Mouse (Mus musculus): ENCODE data around the gene Pik3cd. TPM values are rescaled to one million over a fixed set of nuclear protein-coding genes. Genes with fewer than 3 reads are reported as not detected.

Pik3cd gene
- polyA plus RNA-seq, 1 experiment from 2014 or later = 3.8 TPM

DNA sequence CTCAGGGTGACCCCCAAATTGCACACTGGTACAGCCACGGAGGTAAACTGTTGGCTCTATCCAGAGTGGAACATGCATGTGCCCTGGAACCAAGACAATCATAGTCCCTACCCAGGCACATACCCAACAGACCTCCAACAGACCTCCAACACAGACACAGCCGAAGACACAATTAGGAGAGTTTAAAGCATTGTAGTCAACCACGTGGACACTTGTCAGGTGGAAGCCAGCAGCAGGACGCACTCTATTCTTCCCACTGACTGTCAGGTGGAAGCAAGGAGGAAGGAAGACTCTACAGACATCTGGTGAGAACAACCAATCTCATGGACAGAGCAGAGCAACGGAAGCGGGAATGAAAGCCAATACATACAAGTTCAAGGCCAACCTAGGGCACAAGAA, 36.7 kb downstream of the Pik3cd start:
- no peak for TF ChIP-seq CTCF (IDR thresholded peaks at IDR 0.05; ENCODE audit: low read depth)
- Histone ChIP-seq H3K9me3 (replicated peaks; ENCODE audit: low read length) (no peaks in the 10 kb centered on the region), H3K4me1 (replicated peaks; ENCODE audit: insufficient read depth, low read length) (no peaks in the 10 kb centered on the region), H3K9ac (ENCODE audit: low read depth, low read length) (no peak overlapping the region), H3K27me3 (ENCODE audit: insufficient read depth, low read length) (no peaks in the 10 kb centered on the region), H3K4me3 (replicated peaks; ENCODE audit: low read depth, low read length) (no peak overlapping the region), H3K27ac (no peak overlapping the region), H3K36me3 (ENCODE audit: insufficient read depth, low read length) (no peaks in the 10 kb centered on the region), H3K4me2 (ENCODE audit: low read length) (no peak overlapping the region)
- DNase-seq (ENCODE audit: low spot score) (no peak), ATAC-seq (replicated peaks; ENCODE audit: low FRiP score, low read depth) (no peak)
- 87% methylated on average over 6 of the region's 6 CpGs for WGBS

- ATAC-seq (replicated peaks; ENCODE audit: low FRiP score, low read depth) (no peak), DNase-seq (ENCODE audit: low spot score) (no peak)
- no peaks in the 10 kb centered on the region for H3K4me1 ChIP-seq (replicated peaks; ENCODE audit: insufficient read depth, low read length)
- H3K4me3 ChIP-seq (replicated peaks; ENCODE audit: low read depth, low read length) = no peak overlapping the region
- no peak for TF ChIP-seq CTCF (IDR thresholded peaks at IDR 0.05; ENCODE audit: low read depth)
- H3K36me3 ChIP-seq (ENCODE audit: insufficient read depth, low read length) = no peaks in the 10 kb centered on the region
- no peaks in the 10 kb centered on the region for H3K27me3 ChIP-seq (ENCODE audit: insufficient read depth, low read length)
- no peak overlapping the region for H3K4me2 ChIP-seq (ENCODE audit: low read length)
- H3K9me3 ChIP-seq (replicated peaks; ENCODE audit: low read length) = no peaks in the 10 kb centered on the region
- H3K9ac ChIP-seq (ENCODE audit: low read depth, low read length) = no peak overlapping the region
- 73% methylated on average over 6 of the region's 6 CpGs for WGBS
- no peak overlapping the region for H3K27ac ChIP-seq
Measured at GRCm38 (mm10) chr4:149665016-149665691, 37.2 kb downstream of the Pik3cd start.

- DNase-seq (ENCODE audit: low spot score) (no peak), ATAC-seq (replicated peaks; ENCODE audit: low FRiP score, low read depth) (no peak)
- no peak overlapping the region for H3K9ac ChIP-seq (ENCODE audit: low read depth, low read length)
- no peak overlapping the region for H3K4me2 ChIP-seq (ENCODE audit: low read length)
- H3K27ac ChIP-seq = no peak overlapping the region
- no peaks in the 10 kb centered on the region for H3K4me1 ChIP-seq (replicated peaks; ENCODE audit: insufficient read depth, low read length)
- H3K9me3 ChIP-seq (replicated peaks; ENCODE audit: low read length) = no peaks in the 10 kb centered on the region
- no peak for TF ChIP-seq CTCF (IDR thresholded peaks at IDR 0.05; ENCODE audit: low read depth)
- WGBS = 56% methylated on average over 7 of the region's 7 CpGs
- H3K4me3 ChIP-seq (replicated peaks; ENCODE audit: low read depth, low read length) = no peak overlapping the region
- H3K36me3 ChIP-seq (ENCODE audit: insufficient read depth, low read length) = no peaks in the 10 kb centered on the region
- no peaks in the 10 kb centered on the region for H3K27me3 ChIP-seq (ENCODE audit: insufficient read depth, low read length)
Measured at GRCm38 (mm10) chr4:149663849-149664503, 38.4 kb downstream of the Pik3cd start.

- Histone ChIP-seq H3K36me3 (ENCODE audit: insufficient read depth, low read length) (no peaks in the 10 kb centered on the region), H3K4me3 (replicated peaks; ENCODE audit: low read depth, low read length) (no peak overlapping the region), H3K27ac (no peak overlapping the region), H3K4me2 (ENCODE audit: low read length) (no peak overlapping the region), H3K9me3 (replicated peaks; ENCODE audit: low read length) (no peaks in the 10 kb centered on the region), H3K4me1 (replicated peaks; ENCODE audit: insufficient read depth, low read length) (no peaks in the 10 kb centered on the region), H3K27me3 (ENCODE audit: insufficient read depth, low read length) (no peaks in the 10 kb centered on the region), H3K9ac (ENCODE audit: low read depth, low read length) (no peak overlapping the region)
- no peak for ATAC-seq (replicated peaks; ENCODE audit: low FRiP score, low read depth)
- DNase-seq (ENCODE audit: low spot score) = no peak
- WGBS = 87% methylated on average over 14 of the region's 14 CpGs
- TF ChIP-seq CTCF (IDR thresholded peaks at IDR 0.05; ENCODE audit: low read depth) = no peak
Measured at GRCm38 (mm10) chr4:149661967-149662589, 40.3 kb downstream of the Pik3cd start.

GRCm38 (mm10) chr4:149660598-149660997, 41.8 kb downstream of the Pik3cd start:
- DNase-seq (ENCODE audit: low spot score) (no peak), ATAC-seq (replicated peaks; ENCODE audit: low FRiP score, low read depth) (no peak)
- Histone ChIP-seq H3K9me3 (replicated peaks; ENCODE audit: low read length) (no peaks in the 10 kb centered on the region), H3K4me3 (replicated peaks; ENCODE audit: low read depth, low read length) (no peak overlapping the region), H3K4me2 (ENCODE audit: low read length) (no peak overlapping the region), H3K27me3 (ENCODE audit: insufficient read depth, low read length) (no peaks in the 10 kb centered on the region), H3K27ac (no peak overlapping the region), H3K36me3 (ENCODE audit: insufficient read depth, low read length) (no peaks in the 10 kb centered on the region), H3K9ac (ENCODE audit: low read depth, low read length) (no peak overlapping the region), H3K4me1 (replicated peaks; ENCODE audit: insufficient read depth, low read length) (no peaks in the 10 kb centered on the region)
- 83% methylated on average over 7 of the region's 7 CpGs for WGBS
- no peak for TF ChIP-seq CTCF (IDR thresholded peaks at IDR 0.05; ENCODE audit: low read depth)

GRCm38 (mm10) chr4:149659495-149660116, 42.8 kb downstream of the Pik3cd start:
- no peak for ATAC-seq (replicated peaks; ENCODE audit: low FRiP score, low read depth)
- no peaks in the 10 kb centered on the region for H3K9me3 ChIP-seq (replicated peaks; ENCODE audit: low read length)
- no peak overlapping the region for H3K4me3 ChIP-seq (replicated peaks; ENCODE audit: low read depth, low read length)
- H3K36me3 ChIP-seq (ENCODE audit: insufficient read depth, low read length) = no peaks in the 10 kb centered on the region
- no peaks in the 10 kb centered on the region for H3K27me3 ChIP-seq (ENCODE audit: insufficient read depth, low read length)
- no peak overlapping the region for H3K4me2 ChIP-seq (ENCODE audit: low read length)
- H3K27ac ChIP-seq = no peak overlapping the region
- H3K4me1 ChIP-seq (replicated peaks; ENCODE audit: insufficient read depth, low read length) = no peaks in the 10 kb centered on the region
- no peak for DNase-seq (ENCODE audit: low spot score)
- 73% methylated on average over 25 of the region's 25 CpGs for WGBS
- TF ChIP-seq CTCF (IDR thresholded peaks at IDR 0.05; ENCODE audit: low read depth) = no peak
- no peak overlapping the region for H3K9ac ChIP-seq (ENCODE audit: low read depth, low read length)

Data from kidney, postnatal 0 days (tissue).